Mouse (Mus musculus) thymus, postnatal 25 days (tissue): Measurements from ENCODE around the gene Parp9.
A peak's percentile ranks its signal among the peaks of the same experiment; 100 is the strongest.
"Not testable (repeated sequence)": the region's sequence is repeated elsewhere in the genome, so short reads cannot be mapped to it uniquely, and the experiment has no call there.

Source experiments
- DNase-seq: peaks from one replicate; pipeline ENCODE4 v3.0.0; 2022

Gene Parp9

DNA sequence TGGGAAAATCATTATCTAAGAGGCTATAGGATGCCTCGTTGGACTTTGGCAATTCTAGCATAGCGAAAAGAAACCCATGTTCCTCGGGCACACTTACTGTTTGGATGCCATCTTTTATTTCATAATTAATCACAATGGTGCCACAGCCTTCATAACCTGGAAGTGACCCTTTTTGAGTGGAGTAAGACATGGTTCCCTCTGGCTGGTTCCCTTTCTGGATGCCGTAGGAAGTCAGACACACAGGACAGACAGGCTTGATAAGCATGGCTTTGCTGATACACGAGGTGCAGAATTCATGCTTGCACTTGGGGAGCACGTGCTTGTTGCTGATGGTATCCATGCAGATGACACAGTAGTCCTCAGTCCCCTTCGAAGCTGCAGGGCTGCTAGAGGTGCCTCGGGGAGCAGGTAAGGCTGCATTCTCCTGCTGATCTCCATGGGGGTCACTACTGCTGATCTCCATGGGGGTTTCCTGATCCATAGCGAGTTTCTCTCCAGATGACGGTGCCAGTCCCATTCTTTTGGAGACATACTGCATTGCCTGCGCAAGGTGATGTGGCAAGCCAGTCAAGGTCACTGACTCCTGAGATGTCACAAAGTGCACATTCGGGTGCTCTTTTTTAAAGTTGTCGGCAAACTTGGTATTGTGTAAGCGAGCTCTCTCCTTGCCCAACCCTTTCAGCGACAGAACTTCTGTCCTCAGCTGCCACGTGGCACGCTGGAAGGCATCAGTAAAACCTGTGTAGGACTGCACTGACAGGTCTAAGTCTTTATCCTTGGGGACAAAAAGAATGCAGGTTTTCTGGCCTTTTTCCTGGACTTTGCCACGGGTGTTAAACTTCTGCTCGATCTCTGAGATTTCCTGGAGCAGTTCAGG, 5.9 kb upstream of the Parp9 start:
- no peak for DNase-seq

DNA sequence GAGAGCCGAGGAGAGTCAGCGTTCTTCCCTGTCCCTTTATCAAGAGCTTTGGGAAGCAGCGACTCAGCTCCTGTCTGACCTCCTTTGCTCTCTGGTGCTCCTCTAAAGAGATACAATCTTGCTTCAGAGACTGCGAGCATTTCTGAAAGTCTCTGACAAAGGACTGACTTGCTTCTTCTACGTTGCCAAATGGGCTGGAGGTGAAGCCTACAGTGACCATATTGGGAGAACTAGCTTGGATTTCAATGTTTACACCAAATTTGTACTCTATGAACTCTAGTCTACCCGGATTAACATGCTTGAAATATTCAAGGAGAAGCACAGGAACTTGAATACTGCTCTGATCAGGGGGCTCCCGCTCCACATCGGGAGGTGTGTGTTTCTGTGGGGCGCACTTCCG, 5.1 kb upstream of the Parp9 start:
- no peak for DNase-seq

DNA sequence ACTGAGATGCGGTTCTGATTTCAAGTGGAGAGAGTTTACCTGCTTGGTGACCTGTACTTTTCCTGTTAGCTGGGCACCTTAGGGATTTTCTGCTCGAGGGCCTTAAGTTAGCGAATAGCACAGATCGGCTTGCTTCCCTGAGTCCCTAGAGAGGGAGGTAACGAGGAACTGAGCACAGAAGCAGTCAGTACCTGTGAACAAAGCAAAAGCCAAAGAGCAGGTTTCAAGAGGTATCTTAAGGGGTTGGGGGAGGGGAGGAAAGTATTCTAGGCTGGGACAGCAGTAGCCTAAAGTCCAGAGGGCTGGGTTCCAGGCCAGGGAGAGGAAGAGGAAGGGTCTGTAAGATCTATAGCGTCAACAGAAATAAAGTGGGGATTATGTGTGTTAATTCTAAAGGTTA, 991 bp downstream of the Parp9 start:
- DNase-seq, result no peak

DNA sequence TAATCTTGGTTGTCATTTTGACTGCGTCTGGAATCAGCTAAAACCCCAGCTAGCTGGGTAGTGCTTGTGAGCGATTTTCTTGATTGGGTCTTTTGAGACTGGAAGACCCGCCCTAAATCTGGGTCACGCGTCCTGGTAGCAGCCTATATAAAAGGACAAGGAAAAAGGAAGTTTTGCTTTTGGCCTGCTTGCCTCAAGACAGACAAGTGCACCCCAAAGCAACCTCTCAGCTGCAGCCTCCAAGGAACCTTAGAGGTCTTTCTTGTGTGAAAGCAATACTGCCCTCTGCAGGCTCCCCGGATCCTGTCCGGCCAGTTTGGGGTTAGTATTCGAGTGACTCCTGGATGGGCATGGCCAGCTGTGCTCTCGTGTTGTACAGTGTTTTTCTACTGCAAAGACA, 1.4 kb downstream of the Parp9 start:
- DNase-seq, result peak; percentile 90

DNA sequence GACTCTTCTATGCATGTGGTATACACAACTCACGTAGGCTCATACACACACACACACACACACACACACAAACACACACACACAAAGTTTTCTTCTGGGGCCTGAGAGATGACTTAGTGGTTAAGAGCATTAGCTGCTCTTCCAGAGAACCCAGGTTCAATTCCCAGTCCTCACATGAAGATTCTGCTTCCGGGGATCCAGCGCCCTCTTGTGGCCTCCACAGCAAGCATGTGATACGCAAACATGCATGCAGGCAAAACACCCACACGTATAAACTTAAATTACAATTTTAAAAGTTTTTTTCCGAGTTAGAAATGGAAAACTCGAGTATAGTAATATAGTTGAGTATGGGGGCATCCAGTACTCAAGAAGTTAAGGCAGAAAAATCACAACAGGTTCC, 3.1 kb downstream of the Parp9 start:
- DNase-seq, result peak; percentile 39

DNA sequence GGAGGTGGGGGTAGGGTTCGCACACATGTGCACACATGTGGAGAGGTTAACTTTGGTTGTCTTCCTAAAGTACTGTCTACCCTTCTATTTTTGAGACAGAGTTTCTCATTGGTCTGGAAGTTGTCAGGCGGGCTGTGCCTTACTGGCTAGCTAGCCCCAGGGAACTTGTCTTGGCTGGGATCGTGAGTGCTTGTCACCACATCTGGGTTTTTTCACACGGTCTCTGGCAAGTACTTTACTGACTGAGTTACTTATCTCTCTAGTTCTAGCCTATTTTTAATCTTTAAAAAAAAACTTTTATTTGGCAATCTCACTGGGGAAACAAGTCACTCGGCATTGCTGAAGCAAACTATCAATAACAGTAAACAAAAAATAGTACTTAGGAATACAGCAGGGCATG, 11.0 kb downstream of the Parp9 start:
- no peak for DNase-seq

DNA sequence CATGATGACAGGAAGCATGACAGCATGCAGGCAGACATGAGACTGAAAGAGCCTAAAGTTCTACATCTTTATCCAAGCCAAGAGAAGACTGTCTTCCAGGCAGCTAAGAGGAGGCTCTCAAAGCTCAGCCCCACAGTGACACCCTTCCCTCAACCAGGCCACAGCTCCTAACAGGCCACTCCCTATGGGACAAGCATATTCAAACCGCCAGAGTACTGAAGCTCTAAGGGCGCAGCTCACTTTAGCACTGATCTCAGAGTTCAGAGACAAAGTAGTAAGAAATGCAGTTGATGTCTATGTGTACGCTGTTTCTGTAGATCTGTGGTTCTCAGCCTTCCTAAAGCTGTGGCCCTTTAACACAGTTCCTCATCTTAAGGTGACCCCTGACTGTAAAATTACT, 12.9 kb downstream of the Parp9 start:
- DNase-seq, result no peak

DNA sequence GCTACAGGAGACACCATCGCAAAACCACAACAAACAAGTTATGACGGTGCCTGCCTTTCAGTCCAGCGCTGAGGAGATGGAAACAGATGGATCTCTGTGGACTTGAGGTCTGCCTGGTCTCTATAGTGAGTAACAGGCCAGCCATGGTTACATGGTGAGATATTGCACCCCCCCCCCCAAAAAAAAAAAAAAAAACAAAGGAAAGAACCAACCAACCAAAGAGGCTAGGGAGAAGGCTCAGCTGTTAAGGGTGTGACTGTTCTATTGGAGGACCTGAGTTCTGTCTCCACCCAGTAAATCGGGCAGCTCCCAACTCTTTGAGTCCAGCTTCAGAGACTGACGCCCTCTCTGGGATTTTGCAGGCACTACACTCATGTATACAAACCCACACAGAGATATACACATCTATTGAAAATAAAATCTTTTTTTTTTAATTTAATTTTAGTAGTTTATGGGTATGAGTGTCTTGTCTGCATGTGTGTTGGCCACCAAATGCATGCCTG, 14.4 kb downstream of the Parp9 start:
- no peak for DNase-seq

DNA sequence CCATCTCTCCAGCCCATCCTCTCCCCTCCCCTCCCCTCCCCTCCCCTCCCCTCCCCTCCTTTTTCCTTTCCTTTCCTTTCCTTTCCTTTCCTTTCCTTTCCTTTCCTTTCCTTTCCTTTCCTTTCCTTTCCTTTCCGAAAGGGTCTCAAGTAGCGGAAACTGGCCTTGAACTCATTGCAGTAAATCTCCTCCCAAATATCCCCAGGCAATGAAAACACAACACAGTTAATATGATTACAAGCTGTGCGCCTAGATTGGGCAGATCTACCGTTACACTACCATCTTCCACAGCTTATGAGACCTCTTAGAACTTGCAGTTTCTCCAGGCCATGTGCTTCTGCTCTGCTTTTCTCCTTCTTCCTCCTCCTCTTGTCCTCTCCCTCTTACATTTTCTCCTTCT, 27.7 kb downstream of the Parp9 start:
- not testable (repeated sequence) for DNase-seq

DNA sequence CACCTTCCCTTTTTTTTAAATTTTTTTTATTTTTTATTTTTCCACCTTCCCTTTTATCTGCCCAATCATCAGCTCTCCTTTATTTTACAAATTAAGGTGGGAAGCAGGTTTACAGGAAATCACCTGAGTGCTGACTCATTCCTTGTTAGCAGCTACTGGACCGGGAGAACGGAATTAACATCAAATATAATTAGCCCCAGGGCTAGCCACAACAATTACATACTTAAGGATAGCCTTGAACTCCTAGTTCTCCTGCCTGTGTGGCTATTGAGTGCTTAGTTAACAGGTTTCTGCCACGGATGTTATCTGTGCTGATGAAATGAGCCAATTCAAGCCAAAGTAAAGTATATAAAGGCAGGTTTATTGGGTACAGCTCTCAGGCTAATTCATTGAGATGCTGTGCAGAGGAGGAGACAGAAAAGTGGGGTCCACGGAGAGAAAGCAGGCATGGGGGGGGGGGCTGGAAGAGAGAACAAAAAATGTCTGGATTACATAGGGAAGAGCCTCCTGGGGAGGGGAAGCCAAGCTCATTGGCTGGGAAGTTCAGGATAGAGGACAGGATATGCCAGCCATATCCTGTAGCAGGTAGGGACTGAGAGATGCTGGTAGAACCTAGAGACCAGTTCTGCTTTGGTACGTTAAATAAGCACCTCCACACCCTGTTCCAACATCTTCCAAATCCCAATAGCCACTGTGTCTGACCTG, 28.3 kb downstream of the Parp9 start:
- no peak for DNase-seq

DNA sequence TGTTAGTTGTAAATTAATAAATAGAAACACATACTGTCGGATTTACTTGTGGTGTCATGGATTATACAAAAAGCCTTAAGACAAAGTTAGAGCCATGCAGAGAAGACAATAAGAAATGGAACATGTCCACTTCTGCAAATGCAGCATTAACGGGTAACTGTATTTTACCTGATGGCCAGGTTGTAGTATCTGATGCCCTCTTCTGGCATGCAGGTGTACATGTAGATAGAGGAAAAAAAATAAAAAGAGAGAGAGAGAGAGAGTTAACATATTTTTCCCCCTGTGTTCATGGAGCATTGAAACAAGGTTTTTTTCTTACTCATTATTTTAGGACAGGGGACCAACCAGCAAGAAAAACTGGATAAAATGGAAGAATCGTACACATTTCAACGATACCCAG, 29.0 kb downstream of the Parp9 start:
- DNase-seq, result no peak

DNA sequence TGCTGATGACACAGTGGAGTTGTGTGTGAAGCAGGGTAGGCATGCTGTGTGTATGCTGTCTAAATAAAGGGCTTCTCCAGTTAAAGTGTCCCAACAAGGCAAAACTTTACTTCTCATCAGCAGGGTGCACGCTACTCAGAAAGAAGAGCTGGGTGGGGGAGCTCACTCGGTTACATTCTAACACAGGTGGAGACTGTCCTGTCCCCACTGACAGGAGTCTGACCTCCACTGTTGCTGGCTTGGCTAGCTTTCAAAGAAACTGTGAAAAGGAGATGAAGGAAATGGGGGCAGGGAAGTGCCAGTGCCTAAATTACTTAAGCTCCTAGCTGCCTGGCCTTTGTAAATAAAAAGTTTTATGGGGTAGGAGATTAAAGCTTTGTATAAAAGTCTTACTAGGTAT, 29.9 kb downstream of the Parp9 start:
- no peak for DNase-seq

DNA sequence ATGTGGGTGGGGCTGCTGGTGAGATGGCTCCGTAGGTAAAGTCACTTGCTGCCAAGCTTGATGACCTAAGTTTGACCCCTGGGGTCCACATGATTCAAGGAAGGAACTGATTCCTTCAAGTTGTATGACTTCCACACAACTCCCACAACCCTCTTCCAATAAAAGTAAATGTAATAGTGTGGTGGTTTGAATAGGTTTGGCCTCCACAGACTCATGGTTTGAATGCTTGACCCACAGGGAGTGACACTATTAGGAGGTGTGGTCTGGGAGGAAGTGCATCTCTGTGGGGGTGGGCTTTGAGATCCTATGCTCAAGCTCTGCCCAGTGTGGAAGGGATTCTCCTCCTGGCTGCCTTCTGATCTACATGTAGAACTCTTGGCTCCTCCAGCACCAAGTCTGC, 35.8 kb downstream of the Parp9 start:
- DNase-seq, result no peak

DNA sequence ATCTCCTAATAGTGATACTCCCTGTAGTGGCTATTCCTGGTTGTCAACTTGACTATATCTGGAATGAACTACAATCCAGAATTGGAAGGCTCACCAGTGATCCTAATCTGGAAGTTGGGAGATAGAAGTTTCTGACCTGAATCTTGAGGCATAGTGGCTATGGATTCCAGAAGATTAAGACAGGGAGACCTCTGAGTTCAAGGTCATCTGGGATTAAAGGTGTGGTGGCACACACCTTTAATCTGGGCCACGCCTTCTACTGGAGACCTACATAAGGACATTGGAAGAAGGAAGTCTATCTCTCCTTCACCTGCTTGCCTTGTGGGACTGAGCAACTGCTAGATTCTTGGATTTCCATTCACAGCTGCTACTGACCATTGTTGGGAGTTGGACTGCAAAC, 40.2 kb downstream of the Parp9 start, which contains the start of gene Kpna1:
Gene Kpna1, plus strand, starts transcription at position 301 of the 400 bp plus-strand sequence.
- DNase-seq, result not testable (repeated sequence)

DNA sequence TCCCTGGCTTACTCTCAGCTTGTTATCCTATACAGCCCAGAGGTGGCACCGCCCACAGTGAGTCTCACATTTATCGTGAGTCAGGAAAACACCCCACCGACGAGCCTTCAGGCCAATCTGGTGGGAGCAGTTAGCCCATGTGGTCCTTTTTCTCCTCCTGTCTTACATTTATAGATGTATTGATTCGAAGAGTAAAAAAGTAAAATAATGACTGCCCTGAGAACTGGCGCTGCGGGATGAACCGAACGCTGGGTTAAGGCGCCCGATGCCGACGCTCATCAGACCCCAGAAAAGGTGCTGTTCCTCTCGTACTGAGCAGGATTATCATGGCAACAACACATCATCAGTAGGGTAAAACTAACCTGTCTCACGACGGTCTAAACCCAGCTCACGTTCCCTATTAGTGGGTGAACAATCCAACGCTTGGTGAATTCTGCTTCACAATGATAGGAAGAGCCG, 43.1 kb downstream of the Parp9 start:
- DNase-seq, result peak; percentile 100

DNA sequence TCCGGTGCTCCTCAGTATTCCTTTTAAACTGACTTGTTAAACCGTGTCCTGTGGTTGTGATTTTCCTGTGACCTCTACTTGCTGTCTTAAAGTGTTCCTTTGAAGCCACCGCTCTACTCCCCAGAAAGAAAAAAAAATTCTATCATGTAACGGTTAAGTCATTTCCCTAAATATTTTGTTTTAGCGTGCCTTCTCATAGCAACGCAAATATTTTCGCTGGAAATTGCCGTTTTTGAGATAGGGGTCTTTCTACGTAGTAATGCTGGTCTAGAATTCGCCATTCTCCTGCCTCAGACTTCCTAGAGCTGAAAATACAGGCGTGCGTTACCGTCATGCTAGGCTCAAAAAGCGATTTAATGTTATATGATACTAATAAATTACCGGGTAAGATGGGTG, 44.2 kb downstream of the Parp9 start:
- no peak for DNase-seq

DNA sequence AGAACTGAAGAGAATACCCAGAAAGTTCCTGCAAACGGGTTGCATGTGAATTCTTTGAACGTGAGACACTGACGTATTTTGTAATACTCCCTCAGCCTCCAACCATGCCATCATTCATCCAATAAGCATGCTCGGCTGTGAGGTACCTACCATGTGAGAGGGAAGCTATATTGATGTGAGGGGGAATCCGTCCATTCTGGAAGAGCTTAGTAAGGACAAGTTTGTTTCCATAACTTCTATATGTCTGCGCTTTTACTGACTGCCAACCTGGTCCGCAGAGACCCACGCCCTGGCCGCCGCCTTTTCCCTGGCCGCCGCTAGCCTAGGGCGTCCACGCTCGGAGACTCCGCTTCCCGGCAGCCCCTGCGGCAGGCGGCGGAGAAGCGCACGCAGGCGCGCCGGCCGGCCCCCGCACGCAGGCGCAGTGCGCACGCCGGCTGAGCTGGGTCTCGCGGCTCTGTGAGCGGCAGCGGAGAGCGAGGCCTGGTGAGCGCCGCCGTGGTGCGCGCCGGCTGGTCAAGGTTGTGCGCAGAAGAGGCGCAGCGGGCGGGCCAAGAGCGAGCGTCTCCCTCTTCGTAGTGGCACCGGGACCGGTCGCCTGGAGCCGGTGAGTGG, 44.7 kb downstream of the Parp9 start:
- peak; percentile 92 for DNase-seq

DNA sequence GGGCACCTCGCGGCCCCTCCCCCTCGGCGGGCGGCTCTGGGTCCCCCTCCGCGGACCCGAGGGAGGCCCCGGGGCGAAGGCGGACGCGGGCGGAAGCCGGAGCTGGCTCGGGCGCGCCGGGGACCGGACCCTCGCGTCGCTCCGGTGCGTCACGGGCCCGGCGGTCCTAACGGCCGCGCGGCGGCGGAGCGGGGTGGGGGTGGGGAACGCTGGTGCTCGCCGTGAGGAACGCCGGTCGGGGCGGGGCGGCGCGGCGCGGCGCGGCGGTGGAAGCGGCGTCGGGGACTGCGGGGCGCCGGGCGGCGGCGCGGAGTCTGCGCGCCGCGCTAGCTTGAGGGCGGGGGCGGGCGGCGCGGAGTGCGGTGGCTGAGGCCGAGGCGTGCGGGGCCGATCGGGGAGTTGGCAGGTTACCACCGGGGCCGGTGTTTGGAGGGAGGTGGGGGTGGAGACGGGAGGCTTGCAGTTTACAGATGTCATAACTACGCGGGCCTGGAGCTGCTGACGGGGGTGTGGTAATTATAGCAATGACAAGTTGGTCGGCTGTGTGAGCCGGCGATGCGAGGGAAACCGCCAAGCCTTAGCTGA, 45.3 kb downstream of the Parp9 start:
- DNase-seq, result peak; percentile 59

DNA sequence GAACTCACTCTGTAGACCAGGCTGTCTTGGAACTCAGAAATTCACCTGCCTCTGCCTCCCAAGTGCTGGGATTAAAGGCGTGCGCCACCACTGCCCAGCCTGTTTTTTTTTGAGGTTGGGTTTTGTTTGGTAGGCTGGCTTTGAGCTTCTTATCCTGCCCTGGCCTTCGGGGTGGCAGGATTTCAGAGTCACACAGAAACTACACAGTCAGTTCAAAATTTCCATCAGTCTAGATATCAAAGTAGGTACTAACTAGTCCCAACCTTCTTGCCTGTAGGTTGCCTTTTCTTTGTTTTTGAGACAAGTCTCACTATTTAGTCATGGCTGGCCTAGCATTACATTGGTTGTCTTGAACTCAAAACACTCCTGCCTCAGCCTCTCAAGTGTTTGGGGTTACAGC, 46.2 kb downstream of the Parp9 start:
- no peak for DNase-seq

DNA sequence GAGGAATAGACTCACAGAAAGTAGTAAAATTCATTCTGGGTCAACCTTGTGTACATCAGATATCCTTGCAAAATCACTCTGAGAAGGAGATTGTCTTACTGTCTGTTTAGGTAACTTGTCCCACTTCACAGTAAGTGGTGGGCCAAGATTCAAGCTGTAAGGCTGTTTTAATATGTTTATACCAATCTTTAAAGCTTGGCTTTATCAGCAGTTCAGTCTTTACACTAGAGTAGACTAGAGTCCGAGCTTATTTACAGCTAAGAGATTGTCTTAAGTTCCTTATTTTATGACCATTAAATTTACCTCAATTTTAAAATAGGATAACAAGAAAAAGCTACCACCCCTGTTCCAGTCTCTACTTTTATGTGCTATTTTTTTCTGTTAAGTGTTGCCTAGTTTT, 49.7 kb downstream of the Parp9 start:
- no peak for DNase-seq

DNA sequence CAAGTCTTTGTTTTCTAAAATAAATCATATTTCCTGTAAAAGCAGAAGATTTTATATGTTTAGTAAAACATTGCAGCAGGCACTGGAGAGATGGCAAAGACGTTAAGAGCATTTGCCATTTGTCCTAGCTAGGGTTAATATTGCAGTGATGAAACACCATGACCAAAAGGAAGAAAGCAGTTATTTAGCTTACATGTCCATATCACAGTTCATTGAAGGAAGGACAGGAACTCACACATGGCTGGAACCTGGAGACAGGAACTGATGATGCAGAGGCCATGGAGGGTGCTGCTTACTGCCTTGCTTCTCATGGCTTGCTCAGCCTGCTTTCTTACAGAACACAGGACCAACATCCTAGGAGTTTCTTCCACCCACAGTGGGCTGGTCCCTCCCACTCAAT, 54.1 kb downstream of the Parp9 start:
- no peak for DNase-seq

DNA sequence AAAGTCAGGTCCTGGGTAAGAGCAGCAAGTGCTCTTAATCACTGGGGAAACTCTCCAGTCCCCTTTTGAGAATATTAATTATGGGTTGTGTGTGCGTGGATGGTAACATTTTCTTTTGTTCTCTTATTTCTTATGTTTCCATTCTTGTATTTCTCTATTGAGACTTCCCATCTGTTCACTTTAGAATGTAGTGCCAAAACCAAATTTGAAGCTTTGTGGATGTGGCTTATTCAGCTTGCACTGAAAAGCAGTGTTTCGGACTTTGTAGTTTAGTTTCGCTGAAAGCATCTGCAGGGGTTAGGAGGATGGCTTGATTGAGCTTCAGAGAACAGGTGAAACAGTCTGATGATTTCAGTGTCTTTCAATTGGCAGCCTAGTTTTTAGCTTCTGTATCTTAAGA, 55.0 kb downstream of the Parp9 start:
- no peak for DNase-seq

DNA sequence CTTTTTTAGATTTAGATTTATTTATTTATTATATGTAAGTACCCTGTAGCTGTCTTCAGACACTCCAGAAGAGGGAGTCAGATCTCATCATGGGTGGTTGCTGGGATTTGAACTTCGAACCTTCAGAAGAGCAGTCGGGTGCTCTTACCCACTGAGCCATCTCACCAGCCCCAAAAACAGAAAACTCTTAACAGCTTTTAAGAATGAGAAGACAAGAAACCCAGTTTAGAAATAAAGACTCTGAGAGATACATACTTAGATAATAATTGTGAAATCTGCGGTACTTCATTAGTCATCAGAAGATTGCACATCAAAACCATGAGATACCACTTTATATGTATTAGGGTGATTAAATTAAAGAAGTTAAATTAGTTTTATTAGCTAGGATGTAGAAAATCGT, 60.6 kb downstream of the Parp9 start:
- not testable (repeated sequence) for DNase-seq
